Mouse (Mus musculus) naive thymus-derived CD4-positive, alpha-beta T cell, adult 2 months (primary cell): Measurements from ENCODE around the gene Caskin1.
A peak's percentile ranks its signal among the peaks of the same experiment; 100 is the strongest.

ENCODE experiments used
- DNase-seq: peaks from one replicate; pipeline ENCODE4 v3.0.0-alpha.2; 2011; ENCODE audit warnings: low read depth

Gene Caskin1

DNA sequence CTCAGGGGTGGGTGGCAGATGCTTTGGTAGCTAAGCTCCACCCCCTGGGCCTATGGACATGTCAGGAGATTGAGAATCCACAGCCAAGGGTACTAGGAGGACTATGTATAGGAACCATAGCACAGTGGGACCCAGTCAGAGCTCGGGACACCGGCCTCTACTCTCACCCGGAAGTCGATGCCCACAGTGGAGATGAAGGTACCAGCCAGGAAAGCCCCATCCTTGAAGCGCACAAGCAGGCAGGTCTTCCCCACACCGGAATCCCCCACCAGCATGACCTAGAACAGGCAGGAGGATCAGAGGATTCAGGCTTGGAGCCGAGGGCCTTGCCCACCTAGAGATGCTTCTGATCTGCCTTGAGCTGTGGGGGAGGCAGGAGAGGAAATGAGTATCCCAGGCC, 43.6 kb downstream of the Caskin1 start:
- DNase-seq = no peak

DNA sequence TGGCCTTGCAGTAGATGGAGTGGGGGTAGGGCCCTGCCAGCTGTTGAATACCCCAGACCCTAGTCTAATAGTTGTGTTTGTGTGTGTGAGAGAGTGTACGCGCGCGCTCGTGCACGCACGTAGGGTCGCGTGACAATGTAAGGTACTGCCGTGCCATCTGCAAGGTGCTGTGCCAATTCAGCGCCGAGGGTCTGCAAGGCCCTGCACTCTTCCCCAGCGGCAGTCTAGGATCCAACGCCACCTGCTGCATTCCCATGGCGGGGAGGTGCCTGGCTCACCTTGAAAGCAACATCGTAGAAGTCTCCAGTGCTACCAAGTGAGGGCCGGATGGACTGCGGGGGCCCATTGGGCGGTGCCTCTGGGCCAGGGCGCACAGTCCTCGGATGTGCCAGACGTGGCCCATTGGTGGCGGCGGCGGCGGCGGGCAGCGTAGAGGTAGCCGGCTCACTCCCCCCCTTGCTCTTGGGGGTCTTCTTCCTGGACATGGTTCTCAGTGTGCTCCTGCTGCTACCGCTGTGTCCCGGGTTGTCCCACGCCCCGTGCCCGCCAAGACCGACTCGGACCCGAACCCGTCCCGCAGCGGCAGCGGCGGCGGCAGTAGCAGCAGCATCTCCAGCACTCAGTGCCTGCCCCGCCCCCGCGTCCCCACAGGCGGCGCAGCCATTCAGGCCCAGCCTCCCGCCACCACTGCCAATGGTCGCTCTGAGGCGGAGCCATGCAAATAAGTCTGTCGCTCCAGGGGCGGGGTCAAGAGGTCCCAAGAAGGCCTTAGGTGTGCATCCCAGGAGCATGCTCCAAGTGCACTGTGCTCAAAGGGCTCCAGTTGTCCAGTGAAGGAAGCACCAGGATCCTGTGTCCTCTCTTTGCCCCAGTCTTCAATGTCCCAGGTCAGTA, 44.9 kb downstream of the Caskin1 start:
- DNase-seq = peak; percentile 76

DNA sequence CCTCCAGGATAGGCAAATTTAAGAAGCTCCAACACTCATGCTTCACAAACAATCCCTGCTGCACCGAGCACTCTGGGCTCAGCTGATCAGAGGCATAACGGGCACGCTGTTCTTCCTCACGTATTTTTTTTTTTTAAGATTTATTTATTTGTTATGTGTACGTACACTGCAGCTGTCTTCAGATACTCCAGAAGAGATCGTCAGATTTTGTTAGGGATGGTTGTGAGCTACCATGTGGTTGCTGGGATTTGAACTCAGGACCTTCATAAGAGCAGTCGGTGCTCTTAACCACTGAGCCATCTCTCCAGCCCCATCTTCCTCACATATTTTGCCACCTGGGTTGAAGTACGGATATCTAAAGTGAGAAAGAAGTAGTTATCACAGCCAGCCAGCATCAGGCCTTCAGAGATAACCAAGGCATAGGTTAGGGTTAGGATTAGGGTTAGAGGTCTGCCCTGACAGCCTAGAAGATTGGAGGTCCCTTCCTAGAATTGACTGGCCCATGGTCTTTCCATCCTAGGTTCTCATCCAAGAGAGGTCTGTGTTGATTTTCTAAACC, 45.8 kb downstream of the Caskin1 start, which contains the start of gene Rab26:
Gene Rab26, minus strand, starts transcription at position 51 of the 559 bp plus-strand sequence.
- no peak for DNase-seq

DNA sequence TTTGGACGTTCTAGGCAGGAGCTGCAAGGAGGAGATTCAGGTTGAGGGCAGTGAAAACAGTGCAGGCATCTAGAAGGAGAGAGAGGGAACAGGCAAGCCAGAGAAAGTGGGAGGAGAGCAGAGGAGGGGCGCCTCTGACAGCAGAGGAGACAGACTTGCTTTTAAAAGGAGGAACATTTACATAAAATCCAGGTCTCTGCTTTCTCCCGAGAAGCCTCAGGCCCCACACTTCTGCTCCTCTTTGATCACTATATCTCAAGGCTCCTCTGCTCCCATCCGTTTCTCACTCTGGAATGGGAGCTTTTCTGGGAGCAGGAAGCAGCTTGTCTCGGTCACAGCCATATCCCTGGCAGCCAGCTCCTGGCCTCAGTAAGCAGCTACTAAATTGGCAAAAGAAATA, 46.9 kb downstream of the Caskin1 start:
- no peak for DNase-seq

DNA sequence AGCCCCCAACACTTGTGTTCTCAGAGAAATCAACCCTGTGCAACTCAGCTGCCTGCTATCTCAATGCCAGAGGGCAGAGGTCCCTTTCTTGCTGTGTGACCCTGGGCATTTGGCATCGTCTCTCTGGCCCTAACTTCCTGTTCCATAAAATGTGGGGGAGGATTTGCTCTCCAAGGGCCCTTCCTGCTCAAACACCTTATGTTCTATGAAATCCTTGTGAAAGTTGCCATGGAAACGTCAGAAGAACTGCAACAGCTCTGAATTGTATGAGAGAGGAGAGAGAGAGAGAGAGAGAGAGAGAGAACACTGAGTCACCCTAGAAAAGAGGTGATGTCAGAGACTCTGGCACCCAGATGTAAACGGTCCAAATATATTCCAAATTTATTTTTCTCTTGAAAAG, 49.1 kb downstream of the Caskin1 start:
- no peak for DNase-seq

DNA sequence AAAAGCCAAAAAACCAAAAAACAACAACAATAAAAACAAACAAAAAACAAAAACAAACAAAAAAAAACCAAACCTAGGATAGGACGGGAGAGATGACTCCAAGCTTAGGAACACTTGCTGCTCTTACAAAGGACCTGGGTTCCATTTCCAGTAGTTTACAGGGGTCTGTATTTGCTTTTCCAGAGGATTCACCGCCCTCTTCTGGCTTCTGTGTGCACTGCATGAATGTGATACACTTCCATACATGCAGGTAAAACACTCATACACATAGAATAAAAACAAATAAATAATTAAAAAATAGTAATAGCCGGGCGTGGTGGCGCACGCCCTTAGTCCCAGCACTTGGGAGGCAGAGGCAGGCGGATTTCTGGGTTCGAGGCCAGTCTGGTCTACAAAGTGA, 50.5 kb downstream of the Caskin1 start:
- DNase-seq = peak; percentile 60

DNA sequence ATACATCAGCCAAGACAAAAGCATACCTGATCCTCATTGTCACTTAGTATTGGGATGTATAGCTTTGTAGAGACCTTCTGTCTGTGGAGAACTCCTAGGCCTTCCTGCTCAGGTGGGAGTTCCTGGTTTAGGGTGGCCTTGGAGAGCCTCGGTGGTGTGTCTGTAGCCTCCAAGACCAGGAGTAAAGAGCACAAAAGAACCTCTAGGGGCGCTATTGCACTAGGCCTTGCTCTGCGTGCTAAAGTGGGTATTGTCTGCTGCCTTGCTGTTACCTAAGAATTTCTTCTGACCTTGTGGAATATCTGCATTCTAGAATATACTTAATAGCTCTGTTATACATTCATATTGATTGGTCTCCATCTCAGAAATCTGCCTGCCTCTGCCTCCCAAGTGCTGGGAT, 52.0 kb downstream of the Caskin1 start:
- peak; percentile 86 for DNase-seq

DNA sequence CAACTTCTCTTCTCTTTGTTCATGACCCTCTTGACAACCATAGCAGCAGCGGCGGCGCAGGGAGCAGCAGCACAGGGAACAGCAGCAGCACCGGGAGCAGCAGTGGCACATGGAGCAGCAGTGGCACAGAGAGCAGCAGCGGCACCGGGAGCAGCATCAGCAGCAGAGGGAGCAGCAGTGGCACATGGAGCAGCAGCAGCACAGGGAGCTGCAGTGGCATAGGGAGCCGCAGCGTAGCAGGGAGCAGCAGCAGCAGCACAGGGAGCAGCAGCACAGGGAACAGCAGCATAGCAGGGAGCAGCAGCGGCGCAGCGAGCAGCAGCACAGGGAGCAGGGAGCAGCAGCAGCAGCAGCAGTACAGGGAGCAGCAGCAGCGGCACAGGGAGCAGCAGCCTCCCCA, 56.2 kb downstream of the Caskin1 start:
- no peak for DNase-seq

DNA sequence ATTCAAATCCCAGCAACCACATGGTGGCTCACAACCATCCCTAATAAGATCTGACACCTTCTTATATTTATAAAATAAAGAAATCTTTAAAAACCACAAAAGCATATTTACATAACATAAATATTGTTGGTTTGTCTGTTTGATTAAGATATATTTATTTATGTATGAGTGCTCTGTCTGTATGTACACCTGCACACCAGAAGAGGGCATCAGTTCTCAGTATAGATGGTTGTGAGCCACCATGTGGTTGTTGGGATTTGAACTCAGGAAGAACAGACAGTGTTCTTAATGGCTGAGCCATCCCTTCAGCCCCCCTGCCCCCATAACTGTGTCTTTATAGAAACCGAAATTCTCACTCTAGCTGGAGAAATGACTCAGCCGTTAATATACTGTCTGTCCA, 56.8 kb downstream of the Caskin1 start:
- DNase-seq = no peak

DNA sequence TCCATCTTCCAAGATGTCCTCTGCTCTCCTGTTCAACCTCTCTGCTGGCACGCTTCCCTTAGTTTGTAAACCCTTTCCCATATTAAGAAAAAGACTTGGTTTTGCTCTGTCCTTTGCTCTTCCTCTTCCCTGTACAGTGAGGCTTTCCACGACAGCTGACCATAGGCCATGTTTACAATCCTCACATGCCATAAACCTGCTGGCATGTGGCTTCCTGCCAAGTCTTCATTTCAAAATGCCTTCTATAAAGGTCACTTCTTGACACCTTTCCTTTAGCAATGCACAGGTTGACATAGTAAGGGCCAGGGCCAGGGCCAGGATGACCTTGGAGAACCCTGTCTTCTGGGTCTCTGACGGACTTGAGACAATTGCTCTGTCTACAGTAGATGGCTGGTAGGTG, 57.8 kb downstream of the Caskin1 start:
- DNase-seq = no peak

DNA sequence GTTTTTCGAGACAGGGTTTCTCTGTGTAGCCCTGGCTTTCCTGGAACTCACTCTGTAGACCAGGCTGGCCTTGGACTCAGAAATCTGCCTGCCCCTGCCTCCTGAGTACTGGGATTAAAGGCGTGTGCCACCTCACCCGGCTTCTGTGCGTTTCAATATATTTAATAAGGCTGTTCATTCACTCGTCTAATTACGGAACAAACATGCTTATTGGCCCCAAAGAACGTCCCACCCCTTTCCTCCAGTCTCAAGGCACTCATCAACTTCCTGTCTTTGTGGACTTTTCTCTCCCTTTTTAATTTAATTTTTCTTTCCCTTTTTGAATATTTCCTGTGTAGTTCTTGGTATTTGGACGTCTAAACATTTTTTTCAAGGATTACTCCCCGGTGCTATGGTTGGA, 60.0 kb downstream of the Caskin1 start:
- no peak for DNase-seq

DNA sequence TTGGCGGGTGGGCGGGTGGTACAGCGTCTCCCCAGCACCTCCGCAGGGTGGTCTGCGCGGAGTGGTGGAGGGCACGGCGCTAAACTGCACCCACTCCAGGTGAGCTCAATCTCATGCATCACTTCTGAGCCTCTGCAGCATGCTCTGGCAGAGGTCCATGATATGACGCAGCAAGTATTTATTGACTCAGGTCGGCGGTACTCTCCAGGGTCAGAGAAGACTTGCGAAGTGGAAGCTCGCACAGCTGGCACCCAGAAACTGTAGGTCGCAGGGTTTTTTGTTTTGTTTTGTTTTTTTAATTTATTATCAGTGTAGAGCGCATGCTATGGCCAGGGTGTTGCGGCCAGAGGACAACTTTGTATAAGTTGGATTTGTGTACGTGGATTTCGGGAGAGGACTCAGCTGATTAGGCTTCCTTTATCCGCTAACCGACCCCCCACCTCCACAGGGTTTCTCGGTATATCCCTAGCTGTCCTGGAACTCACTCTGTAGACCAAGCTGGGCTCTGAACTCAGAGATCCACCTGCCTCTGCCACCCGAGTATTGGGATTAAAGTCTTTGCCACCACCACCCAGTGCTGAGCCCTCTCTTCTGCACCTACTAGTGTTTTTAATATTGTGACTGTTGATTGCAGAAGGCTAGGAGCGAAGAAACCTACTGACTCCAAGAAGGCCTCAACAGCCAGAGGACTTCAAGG, 60.7 kb downstream of the Caskin1 start:
- peak; percentile 78 for DNase-seq

DNA sequence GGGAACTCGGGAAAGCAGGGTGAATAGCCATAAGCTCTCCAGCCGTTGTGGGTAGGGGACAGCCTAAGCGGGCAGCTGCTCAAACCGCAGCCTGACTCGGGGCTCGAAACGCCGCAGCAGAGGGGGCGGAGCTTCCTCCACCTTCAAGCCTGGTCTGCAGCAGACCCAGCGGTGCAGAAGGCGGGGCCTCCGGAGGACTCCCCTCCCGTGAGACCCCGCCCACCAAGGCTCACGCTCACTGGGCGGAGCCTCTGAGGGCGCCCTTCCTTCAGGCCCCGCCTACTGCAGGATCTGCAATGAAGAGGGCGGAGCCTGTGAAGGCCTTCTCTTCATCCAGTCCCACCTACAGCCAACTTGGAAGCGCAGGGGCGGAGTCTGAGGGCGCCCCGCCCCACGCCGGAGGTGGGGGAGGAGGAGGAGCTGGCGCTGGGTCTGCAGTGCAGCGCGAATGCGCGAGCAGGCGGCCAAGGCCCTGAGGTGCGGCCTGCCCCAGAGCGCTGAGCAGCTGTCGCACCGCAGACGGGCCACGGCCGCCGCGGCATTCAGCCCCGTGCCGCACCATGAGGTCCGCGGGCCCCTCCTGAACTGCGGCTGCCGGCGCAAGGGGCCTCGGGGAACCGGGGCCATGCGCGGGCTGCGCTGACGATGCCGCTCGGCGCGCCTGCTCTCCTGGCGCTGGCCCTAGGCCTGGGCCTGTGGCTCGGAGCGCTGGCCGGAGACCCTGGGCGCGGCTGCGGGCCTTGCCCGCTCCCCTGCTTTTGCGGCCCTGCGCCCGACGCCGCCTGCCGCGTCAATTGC, 61.4 kb downstream of the Caskin1 start, which contains the start of gene Pkd1:
Gene Pkd1, plus strand, starts transcription at position 217 of the 798 bp plus-strand sequence.
- DNase-seq = peak; percentile 100

DNA sequence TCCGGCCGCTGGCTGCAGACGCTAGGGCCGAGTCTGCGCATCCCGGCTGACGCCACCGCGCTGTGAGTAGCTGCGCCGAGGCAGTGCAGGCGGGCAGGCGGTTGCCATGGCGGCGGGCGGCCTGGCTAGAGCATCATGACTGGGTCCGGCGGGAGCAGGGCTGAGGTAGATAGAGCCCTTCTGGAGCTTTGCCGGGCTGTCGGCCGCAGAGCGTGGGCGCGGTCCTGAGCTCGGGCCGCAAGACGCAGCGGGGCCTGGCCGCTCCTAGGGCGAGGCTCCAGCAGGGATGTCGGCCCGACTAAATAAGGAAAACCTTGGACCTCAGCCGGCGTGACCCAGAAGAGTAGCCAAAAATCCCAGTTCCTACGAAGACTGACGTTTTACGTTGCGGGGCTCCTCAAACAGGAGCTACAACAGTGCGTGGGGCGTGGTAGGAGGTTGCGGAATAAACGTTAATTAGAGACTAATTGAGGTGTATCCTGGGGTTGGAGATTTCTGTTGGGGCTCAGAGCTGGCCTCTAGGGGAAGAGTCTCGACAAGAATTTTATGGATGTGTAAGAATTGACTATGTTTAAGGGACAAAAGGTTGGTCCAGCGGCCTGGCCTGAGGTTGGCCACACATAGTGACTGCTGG, 62.1 kb downstream of the Caskin1 start:
- no peak for DNase-seq

DNA sequence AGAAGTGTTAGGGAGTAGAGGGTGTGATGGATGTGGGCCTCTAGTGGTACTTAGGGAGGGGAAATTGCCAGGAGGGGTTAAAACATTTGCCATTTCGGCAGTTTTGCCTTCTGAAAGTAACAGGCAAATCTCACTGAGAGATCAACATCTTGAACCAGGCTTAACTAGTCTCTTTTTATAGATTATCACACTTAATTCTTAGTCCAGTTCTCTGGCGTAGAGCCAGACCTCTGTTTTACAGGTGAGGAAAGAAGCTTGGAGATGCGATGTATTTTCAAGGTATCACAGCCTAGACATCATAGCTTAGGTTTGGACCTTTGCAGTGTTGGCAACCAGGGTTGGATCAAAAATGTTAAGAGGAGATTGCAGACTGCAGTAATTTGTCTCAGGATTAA, 62.6 kb downstream of the Caskin1 start:
- DNase-seq = no peak

DNA sequence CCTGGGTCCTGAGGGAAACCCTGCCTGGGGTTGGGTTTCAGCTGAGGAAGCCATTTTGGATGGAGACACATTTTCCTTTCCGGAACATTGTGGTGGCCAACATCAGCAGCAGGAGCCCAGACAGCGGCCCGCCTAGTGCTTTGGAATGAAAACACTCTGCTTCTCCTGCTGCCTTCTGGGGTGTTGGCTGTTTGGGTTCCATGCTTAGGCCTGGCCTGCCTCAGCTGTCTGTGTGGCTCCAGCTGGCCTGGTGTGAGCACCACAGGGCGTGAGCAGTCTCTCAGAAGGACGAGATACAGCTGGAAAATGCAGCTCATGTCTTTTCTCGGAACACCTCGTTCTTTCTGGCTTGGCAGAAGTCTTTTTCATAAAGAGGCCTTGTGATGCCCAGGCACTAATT, 68.7 kb downstream of the Caskin1 start:
- DNase-seq = no peak
